Mouse (Mus musculus): ENCODE measurements around the gene Abat.
"Not testable (repeated sequence)": the region's sequence is repeated elsewhere in the genome, so short reads cannot be mapped to it uniquely, and the experiment has no call there.

Abat gene

DNA sequence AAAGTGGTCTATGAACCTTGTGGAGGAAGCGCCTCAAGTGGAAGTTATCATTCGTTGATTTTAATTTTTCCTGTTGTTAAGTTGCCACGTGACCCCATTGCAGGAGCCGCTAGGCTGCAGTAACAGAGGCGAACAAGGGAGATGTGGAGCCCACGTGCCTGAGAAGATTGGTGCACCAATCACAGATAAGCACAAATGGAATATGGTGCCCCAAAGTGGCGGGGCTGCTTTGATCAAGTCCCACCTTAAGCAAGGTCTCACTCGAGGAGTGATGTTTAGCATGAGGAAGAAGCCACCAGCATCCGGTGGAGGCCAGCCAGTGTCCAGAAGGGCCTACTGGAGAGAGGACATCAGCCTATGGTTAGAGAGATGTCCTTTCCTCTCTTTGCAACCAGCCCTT is 19.2 kb downstream of the Abat start:
- in situ Hi-C loops (cut with MseI, MboI) = no loop called here

DNA sequence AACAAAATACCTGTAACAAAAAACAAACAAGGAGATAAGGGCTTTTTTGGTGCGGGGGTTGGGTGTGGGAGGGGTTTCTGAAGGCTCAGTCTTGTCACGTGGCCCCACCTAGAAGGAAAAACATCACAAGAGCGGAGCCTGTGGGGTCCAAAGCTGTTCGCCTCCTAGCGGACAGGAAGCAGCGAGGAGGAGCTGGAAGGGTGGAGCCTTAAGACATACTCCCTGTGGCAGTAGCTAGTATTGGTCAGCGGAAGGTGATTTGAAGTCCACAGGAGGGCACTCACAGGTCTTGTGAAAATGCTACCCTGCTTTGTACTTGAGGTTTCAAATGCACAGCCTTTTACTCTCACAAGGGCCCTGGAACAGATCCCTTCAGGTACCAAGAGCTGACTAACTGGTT is 19.7 kb downstream of the Abat start:
- in situ Hi-C loops (cut with MseI, MboI) = no loop called here

DNA sequence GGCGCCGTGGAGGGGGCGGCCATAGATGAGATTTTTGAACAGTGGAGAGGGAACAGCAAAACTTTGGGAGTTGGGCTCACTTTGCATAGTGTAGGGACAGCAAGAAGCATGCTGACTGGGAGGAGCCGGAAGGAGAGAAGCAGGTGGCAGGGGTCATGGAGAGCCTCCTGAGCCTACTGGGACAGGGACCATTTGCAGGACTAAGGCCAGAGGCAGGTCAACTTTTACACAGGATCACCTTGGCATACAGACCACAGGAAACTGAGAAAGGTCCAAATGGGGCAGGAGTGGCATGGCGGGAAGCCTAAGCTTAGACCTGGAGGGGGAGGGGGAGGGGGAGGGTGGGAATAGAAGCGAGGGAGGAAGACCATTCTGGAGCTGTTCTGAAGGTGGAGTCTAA is 20.2 kb downstream of the Abat start:
- in situ Hi-C loops (cut with MseI, MboI) = no loop called here

DNA sequence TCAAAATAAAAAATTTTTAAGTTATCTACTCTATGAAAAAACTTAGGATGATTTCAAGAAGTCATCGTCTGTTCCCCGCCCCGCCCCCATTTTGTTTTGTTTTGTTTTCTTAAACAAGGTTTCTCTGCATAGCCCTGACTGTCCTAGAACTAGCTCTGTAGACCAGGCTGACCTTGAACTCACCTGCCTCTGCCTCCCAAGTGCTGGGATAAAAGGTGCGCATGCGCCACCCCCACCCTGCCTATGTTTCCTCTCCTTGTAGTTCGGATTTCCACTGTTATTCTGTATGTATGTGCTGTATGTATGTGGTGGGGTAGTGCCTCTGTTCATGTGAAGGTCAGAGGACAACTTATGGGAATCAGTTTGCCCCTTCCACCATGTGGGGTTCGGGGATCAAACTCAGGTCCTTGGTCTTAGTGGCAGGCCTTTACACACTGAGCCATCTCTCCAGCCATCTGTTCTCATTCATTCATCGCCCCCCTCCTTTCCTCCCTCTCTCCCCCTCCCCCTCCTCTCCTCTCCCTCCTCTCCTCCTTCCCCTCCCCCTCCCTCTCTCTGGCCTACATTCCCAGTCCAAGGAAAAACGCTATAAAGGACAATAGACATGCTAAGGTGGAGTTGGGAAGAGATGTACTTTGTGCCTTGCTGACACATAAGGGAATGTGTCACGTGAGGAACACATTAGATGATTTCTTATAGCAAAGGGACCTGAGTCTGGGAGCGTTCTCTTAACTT is 21.4 kb downstream of the Abat start:
- in situ Hi-C loops (cut with MseI, MboI) = no loop called here

DNA sequence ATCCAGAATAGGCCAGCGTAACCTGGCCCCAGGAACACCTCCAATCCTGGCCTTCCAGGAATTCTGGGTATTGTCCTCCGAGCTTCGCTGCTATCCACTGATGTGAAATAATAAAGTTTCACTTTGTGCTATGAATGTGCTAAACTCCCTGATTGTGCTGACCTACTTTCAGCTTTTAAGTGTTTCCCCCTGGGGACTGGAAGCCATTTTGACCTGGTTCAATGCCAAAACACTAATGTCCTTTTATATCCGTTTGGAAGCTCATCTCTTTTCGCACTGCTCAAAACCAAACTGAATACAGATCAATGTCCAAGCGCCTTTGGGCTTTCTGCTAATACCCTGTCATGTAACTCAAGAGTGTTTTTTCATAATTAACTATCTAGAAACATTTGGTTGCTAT is 22.2 kb downstream of the Abat start:
- in situ Hi-C loops (cut with MseI, MboI) = no loop called here

DNA sequence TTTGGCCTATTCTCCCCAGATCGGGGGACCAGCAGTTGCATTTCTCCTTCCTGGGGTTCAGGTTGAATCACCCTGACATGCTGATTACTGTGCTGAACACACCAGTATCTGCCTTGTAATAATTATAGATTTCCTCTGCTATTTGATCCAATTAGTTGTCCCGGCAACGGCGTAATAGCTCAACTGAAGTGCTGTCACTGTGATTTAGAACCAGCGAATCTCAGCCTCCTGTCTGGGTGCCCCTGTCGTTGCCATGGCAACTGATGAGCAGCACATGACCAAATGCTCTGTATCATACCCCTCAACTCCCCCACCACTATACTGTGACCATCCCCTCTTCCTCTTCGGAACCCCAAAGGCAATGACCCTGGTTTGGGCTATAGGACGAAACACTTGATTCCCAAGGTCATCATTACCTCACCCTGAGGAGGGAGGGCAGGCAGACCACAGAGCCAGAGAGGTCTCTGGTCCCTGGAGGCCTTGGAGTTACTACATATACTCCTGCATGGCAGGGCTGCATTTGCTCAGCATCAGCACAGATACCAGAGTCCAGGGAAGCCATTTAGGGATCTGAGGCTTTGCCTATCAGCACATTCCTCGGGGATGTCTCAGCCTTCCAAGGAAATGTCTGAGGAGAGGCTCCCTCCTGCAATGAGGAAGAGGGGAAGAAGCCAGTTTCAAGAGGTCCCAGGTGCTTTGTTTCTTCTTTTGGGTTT is 26.1 kb downstream of the Abat start:
- in situ Hi-C loops (cut with MseI, MboI) = no loop called here

DNA sequence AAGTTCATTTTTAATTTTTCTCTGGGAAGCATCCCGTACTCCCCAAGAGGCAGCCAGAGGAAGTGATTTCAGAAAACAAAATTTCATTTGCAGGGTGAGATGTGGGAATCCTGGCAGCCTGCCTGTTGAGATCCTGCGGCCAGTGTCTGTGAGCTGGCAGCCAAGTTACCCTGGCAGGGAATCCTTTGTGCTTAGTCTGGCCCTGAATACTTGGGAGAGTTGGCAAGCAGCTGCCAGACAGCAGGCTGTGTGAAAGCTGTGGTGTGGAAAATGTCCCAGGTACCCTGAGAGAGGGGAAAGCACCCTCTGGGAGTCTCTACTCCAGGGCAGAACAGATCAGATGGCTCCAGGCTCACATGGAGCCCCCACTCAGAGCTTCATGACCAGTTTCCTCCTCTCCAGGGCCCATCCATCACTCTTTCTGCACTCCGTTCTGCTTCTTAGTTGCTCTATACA is 27.7 kb downstream of the Abat start:
- in situ Hi-C loops (cut with MseI, MboI) = no loop called here

DNA sequence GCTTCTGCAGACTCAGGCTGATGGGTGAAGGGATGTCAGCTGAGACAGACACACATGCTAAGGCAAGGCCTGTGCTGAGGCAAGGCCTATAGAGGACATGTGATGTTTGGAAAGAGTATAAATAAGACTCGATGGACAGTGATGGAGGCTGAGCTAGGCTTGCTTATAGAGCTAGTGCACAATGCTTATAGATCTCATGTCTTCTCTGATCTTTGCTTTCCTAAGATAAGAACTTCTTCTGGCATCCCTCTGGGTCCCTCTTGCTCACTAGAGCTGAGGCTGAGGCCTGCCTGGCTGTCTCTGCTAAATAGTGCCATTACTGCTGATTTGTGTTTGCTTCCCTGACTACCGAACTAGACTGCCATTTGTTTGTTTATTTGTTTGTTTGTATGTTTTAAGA is 34.6 kb downstream of the Abat start:
- in situ Hi-C loops (cut with MseI, MboI) = no loop called here

DNA sequence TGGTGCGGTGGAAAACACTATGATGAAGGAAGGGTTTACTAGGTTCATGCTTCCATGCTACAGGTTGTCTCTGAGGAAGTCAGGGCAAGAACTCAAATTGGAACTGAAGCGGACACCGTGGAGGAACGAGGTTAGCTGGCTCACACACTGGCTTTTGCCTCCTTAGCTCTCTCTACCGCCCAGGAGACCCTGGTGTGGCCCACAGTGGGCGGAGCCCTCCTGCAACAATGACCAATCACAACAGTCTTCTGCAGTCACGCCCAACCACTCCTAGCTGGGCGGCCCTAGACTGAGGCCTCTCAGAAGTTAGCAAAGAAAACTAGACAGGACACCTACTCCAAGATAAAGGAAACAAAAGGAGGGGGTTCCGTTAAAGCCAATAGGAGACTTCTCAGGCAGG is 36.3 kb downstream of the Abat start:
- in situ Hi-C loops (cut with MseI, MboI) = no loop called here

DNA sequence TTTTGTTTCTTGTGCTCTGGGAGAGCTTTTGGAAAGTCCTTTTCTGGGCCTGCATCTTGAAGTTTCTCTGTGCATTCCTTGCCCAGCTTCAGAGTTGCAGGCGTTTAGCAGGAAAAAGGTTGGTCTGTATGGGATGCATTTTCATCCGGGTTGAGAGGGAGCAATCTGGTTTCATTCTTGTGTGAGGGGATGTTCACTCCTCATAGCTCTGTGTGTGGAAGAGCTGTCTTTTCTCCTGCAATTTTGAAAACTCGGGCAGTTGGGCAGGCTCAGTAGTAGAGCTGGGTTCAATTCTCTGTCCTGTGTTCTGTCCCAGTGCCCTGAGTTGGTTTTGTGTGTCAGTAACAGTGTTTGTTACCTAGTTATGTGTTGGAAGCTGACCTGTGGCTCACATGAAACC is 41.1 kb downstream of the Abat start:
- in situ Hi-C loops (cut with MseI, MboI) = no loop called here

DNA sequence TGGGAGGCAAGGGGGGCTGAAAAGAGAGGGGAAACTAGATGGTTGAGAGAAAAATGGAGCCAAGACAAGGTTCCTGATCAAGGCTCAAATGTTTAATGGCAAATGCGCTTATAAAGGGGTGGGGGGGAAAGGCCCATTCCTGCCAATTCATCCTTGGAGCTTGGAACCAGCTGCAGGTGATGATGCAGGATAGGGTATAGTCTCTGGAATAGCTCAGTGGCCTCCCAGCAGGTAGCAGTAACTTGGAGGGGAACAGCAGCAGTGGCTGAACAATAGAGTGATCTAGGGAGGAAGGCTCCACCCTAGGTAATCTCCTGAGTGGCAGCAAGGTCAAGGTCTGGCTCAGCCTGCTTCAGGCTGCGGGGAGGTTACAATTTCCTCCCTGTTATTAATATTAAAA is 41.5 kb downstream of the Abat start:
- in situ Hi-C loops (cut with MseI, MboI) = not testable (repeated sequence)

DNA sequence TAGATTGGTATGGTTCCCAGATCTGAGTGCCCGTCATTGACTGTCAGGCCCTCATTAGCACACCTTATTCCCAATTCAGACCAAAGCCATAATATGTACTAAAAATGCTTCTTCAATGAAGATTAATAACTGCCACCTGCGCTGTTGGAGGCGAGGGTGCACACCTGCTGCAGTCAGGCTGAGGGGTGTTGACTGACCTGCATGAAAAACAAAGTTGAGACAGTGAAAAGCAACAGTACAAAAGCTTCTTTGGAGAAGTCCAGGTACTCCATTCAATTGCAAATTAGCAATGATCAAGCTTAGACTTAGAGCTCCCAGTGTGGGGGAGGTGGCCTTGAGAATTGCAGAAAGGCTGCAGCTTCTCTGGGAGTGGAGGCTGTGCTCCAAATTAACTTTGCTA is 42.1 kb downstream of the Abat start:
- in situ Hi-C loops (cut with MseI, MboI) = not testable (repeated sequence)

DNA sequence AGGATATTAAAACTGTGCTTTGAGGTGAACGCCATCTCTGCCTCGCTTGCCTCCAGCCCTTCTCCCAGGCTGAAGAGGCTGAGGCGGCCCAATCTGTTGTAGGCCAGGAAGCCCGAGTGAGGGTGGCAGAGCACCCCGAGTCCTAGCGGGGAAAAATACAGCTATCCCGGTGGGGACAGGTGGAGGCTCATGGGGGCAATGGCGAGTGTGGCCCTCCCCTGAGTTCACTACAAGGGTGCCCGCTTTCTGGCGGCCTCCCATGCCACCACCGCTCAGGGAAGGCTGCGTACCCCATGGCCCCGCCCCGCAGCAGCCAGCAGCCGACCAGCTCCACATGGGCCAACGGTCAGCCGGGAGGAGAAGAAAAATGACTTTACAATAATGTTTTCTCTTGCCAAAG is 46.9 kb downstream of the Abat start:
- in situ Hi-C loops (cut with MseI, MboI) = no loop called here

DNA sequence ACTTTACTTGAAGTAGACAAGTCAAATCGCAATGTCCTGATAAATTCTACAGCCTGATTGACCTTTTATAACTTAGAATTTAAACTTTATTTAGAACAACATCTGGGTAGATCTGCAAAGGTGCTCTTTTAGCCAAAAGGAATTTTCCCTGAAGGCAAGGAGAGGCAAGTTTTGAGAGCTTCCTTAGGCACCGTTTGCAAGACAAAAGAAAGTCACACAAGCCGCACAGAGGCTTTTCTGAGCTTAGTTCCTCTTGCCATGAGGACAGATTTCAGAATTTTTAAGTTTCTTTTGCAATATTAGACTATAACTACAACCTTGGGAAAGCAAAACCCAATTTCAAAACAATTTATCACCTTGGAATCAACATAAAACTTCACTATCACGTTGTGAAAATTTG is 47.9 kb downstream of the Abat start:
- in situ Hi-C loops (cut with MseI, MboI) = not testable (repeated sequence)

DNA sequence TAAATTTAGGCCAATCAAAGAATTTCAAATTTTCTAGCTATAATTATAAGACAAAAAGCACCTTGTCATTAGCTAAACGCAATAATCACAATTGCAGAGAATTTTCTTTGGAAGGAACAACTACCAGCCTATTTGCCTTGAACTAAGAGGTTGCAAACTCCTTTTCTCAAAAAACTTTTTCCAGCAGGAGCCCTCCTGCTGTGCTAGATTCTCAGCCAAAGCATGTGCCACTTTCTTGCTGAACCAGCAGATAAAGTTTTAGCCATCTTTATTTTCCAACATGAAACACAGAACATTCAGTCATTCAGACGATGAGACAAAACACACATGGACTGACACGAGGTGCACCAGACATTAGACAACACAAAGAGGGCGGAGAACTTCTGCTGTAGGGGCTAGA is 48.6 kb downstream of the Abat start:
- in situ Hi-C loops (cut with MseI, MboI) = not testable (repeated sequence)

DNA sequence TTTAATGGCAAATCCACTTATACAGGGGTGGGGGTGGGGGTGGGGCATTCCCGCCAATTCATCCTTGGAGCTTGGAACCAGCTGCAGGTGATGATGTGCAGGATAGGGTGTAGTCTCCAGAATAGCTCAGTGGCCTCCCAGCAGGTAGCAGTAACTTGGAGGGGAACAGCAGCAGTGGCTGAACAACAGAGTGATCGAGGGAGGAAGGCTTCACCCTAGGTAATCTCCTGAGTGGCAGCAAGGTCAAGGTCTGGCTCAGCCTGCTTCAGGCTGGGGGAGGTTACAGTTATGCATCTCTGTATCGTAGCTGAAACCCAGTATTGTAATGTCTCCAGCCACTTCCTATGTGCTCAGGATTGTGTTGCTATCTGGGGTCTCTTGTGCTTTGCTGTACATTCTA is 49.6 kb downstream of the Abat start:
- in situ Hi-C loops (cut with MseI, MboI) = not testable (repeated sequence)

DNA sequence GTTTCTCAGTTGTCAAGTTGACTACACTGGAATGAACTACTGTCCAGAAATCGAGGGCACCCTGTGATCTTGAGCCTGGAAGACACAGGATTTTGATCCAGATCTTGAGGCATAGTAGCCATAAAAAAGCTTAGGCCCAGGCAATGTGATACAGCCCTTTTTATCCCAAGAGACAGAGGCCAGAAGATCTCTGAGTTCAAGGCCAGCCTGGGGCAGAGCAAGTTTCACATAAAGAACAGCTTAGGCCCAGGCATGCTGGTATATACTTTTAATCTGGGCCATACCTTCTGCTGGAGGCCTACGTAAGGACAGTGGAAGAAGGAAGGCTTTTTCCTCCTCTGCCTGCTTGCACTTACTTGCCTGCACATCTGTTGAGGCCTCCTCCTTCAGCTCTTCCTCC is 51.6 kb downstream of the Abat start:
- in situ Hi-C loops (cut with MseI, MboI) = no loop called here

DNA sequence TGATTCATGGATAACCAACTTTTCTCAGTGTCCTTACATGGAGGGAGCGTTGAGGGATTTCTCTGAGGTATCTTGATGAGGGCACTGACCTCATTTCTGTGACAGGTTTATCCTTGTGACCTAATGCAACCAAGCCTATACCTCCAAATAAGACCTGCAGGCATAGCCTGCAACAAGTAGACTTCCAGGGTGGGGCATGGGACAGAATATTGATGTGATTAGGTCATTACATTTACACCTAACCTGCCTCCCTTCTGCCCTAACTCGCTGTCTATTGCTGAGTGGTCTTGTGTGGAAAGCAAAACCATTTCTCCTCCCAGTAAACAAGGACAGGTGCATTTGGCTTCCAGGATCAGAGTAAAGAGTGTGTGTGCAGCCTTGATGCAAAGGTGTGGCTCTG is 52.3 kb downstream of the Abat start:
- in situ Hi-C loops (cut with MseI, MboI) = no loop called here

DNA sequence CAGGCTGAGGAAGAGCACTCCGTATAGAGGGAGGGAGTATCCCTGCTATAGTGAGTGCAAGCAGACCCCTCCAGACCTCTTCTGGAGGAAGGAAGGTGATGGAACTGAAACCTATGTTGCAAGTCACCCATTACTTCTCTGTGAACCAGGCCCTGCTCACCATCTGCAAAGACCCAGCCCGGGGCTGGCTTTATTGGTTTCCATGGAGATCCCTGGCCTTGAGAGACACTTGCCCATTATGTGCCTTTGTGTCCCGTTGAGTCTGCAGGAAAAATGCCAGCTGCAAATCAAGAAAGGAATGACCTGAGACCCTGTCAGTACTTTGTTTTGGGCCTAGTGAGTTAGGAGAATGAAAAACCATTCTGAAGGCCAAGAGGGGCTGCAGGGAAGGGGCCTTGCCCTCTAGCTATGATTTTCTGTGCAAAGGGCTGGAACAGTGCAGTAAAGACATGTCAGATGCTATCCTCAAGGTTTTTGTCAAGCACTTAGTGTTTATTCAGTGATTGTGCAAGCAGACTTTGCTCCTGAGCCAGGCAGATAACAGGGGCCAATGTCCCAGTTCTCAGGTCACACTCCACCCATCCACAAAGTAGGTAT is 53.0 kb downstream of the Abat start:
- in situ Hi-C loops (cut with MseI, MboI) = no loop called here

DNA sequence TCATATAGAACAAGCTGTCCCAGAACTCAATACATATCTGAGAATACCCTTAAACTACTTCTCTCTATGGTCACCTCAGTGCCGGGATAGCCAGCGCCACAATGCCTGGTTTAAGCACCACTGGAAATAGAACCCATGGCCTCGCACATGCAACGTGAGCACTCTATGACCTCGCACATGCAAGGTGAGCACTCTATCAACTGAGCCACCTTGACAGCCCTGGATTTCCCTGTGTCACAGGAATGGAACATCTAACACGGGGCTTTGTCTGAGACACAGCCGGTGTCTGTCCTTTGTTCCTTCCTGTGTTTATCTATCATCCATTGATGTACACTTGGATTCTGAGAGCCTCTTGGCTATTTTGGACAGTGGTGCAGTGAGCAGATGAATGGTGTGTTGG is 55.7 kb downstream of the Abat start:
- in situ Hi-C loops (cut with MseI, MboI) = no loop called here

DNA sequence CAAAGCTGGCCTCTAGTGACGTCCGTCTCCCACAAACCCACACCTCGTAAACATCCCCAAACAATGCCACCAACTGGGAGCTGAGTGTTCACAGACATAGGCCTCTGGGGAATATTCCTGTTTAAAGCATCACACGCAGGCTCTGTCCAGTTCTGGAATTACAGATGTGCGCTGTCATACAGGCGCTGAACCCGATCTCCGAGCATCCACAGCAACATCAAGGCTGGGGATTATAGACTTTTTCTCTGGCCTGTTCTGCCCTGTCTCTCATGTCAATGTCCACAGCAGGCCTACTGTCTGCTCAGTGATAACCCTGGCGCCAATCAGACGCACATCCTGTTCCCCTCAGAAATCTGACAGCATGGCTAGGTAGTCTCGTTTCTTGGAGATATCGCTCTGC is 57.1 kb downstream of the Abat start:
- in situ Hi-C loops (cut with MseI, MboI) = no loop called here

DNA sequence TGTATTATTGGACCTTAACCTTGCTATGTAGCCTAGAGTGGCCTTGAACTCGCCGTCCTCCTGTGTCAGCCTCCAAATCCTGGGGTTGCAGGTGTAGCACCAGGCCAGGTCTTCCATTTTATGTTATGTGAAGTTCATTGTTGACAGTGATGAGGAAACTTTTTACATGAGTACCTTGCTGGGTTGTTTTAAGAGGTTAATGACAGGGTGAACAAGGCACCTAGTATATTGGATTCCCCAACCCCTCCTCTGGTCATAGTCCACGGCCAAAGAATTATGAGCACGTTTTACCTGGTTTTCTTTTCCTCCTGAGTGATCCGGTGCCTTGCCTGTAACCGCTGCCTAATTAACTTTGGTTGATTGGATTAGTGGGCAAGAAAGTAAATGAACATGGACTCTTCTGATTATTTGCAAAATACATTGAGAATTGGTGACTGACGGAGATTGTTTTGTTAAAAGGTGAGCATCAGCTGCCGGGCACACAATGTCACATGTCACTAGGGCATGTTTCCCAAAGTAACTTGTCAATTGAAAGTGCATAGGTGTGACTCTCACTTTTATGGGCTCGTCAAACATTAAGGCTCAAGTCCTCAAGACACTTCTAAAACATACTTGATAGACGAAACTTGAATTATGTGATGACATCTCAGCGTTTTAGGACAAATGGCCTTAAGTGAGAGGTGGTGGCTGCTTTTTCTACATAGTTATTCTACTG is 57.8 kb downstream of the Abat start:
- in situ Hi-C loops (cut with MseI, MboI) = no loop called here
